Comparison of ENCODE assay signal across 15 mouse cellular contexts in genomic region chr9:14109492-14109891, GRCm38 (mm10).
"Had no signal": no experiment of that assay in that cellular context is flagged by ENCODE, and none has a peak within 500 bp of the region (broad histone marks: within the 10 kb centered on the region; RNA-seq: fewer than 3 reads in every experiment).

No protein-coding gene starts in this region.

- H3K9me3 ChIP-seq: liver, embryonic 15.5 days; megakaryocyte, embryonic 14.5 days; midbrain, embryonic 13.5 days; midbrain, embryonic 15.5 days; neural tube, embryonic 12.5 days had no signal

- H3K4me1 ChIP-seq: liver, embryonic 15.5 days; midbrain, embryonic 15.5 days; neural tube, embryonic 12.5 days had no signal

- ATAC-seq: liver, postnatal 0 days; midbrain, embryonic 13.5 days; midbrain, embryonic 15.5 days had no signal

- DNase-seq: liver, postnatal 0 days; lung, adult 2 months; lung, postnatal 10 days; lung, postnatal 36 days; right cerebral cortex, postnatal 14 days; thymus, adult 2 months; thymus, postnatal 25 days; thymus, postnatal 4 days had no signal

- H3K4me2 ChIP-seq: liver, embryonic 15.5 days; midbrain, embryonic 11.5 days; midbrain, embryonic 13.5 days; midbrain, embryonic 15.5 days; neural tube, embryonic 12.5 days had no signal

- H3K9ac ChIP-seq: liver, embryonic 15.5 days; liver, postnatal 0 days; midbrain, embryonic 13.5 days; midbrain, embryonic 15.5 days; neural tube, embryonic 12.5 days had no signal

- H3K36me3 ChIP-seq: liver, embryonic 15.5 days; midbrain, embryonic 13.5 days; midbrain, embryonic 15.5 days; neural tube, embryonic 12.5 days had no signal

- H3K4me3 ChIP-seq: liver, embryonic 15.5 days; megakaryocyte, embryonic 14.5 days; midbrain, embryonic 13.5 days; midbrain, embryonic 15.5 days; neural tube, embryonic 12.5 days had no signal

- H3K27ac ChIP-seq: liver, embryonic 15.5 days; macrophage; midbrain, embryonic 13.5 days; midbrain, embryonic 15.5 days; neural tube, embryonic 12.5 days had no signal

- H3K27me3 ChIP-seq: liver, embryonic 15.5 days; midbrain, embryonic 13.5 days; midbrain, embryonic 15.5 days; neural tube, embryonic 12.5 days had no signal
